Mouse (Mus musculus) embryonic facial prominence, embryonic 13.5 days (tissue): Measurements from ENCODE around the gene Dennd6a. TPM values are rescaled to one million over a fixed set of nuclear protein-coding genes. Genes with fewer than 3 reads are reported as not detected.
"Not testable (repeated sequence)": the region's sequence is repeated elsewhere in the genome, so short reads cannot be mapped to it uniquely, and the experiment has no call there.

Experiments
- ATAC-seq: fragments of 200-750 bp; cut with Nextera tagmentation; 2 replicates; pipeline ENCODE4 v1.8.0; 2017; ENCODE audit warnings: low read depth; ENCODE audit not compliant: insufficient number of reproducible peaks, insufficient read depth, low FRiP score, low TSS enrichment
- H3K27ac ChIP-seq: fragments of 300-500 bp; sonication (generic); 2 replicates; pipeline ENCODE4 v1.5.1; 2015; ENCODE audit warnings: moderate library complexity, mild to moderate bottlenecking, inconsistent platforms
- H3K27me3 ChIP-seq: fragments of 300-500 bp; sonication (generic); 2 replicates; pipeline ENCODE4 v1.6.1; 2015; ENCODE audit warnings: mild to moderate bottlenecking, inconsistent platforms
- H3K36me3 ChIP-seq: fragments of 300-500 bp; sonication (generic); 2 replicates; pipeline ENCODE4 v1.6.1; 2015; ENCODE audit warnings: mild to moderate bottlenecking, inconsistent platforms
- H3K4me1 ChIP-seq: fragments of 300-500 bp; sonication (generic); 2 replicates; pipeline ENCODE4 v1.6.1; 2015; ENCODE audit warnings: inconsistent platforms
- H3K4me2 ChIP-seq: fragments of 300-500 bp; sonication (generic); 2 replicates; pipeline ENCODE4 v1.6.1; 2015; ENCODE audit warnings: moderate library complexity, mild to moderate bottlenecking, inconsistent platforms
- H3K4me3 ChIP-seq: fragments of 300-500 bp; sonication (generic); 2 replicates; pipeline ENCODE4 v1.5.1; 2015; ENCODE audit warnings: mild to moderate bottlenecking, inconsistent platforms
- H3K9ac ChIP-seq: fragments of 300-500 bp; sonication (generic); 2 replicates; pipeline ENCODE4 v1.6.1; 2015; ENCODE audit warnings: mild to moderate bottlenecking, inconsistent platforms
- H3K9me3 ChIP-seq: fragments of 300-500 bp; sonication (generic); 2 replicates; pipeline ENCODE4 v1.6.1; 2016; ENCODE audit warnings: inconsistent platforms
- WGBS: fragments of 180-500 bp; shearing (Covaris S2); methylation state at CpG from one replicate; pipeline ENCODE4 v1.1.7; 2015; ENCODE audit warnings: mixed read lengths; 5-methylcytosine and 5-hydroxymethylcytosine counted together
- polyA plus RNA-seq: library from polyadenylated mRNA; unstranded; fragments of >200 nt; fragmentation: Nextera tagmentation; extraction: Ambion mirVana; gene quantifications from 2 replicates; pipeline ENCODE4 v1.2.1, GENCODE M21; 2015

The Dennd6a gene
- polyA plus RNA-seq, 1 experiment from 2014 or later = 34.3 TPM

GRCm38 (mm10) chr14:26658178-26658577, 84.5 kb downstream of the Dennd6a start:
- Histone ChIP-seq H3K4me1 (no peaks in the 10 kb centered on the region), H3K4me2 (no peak overlapping the region), H3K27ac (no peak overlapping the region), H3K9ac (no peak overlapping the region), H3K27me3 (no peaks in the 10 kb centered on the region), H3K4me3 (no peak overlapping the region), H3K9me3 (no peaks in the 10 kb centered on the region), H3K36me3 (peaks cover 43% of the 10 kb centered on the region)
- no peak for ATAC-seq

- H3K27ac ChIP-seq = no peak overlapping the region
- WGBS = 100% methylated on average over 1 of the region's 1 CpGs
These were observed 86.6 kb downstream of the Dennd6a start for GRCm38 (mm10) chr14:26660233-26660632.

GRCm38 (mm10) chr14:26662016-26662415, 88.4 kb downstream of the Dennd6a start:
- Histone ChIP-seq H3K9ac (no peak overlapping the region), H3K4me2 (no peak overlapping the region), H3K27me3 (no peaks in the 10 kb centered on the region), H3K27ac (no peak overlapping the region), H3K36me3 (peaks cover 29% of the 10 kb centered on the region), H3K4me1 (peaks cover 7% of the 10 kb centered on the region), H3K9me3 (no peaks in the 10 kb centered on the region), H3K4me3 (no peak overlapping the region)
- ATAC-seq = no peak
- WGBS = 86% methylated on average over 3 of the region's 3 CpGs

More at GRCm38 (mm10) chr14:26660233-26660632, 86.6 kb downstream of the Dennd6a start:
- Histone ChIP-seq H3K4me3 (no peak overlapping the region), H3K9me3 (no peaks in the 10 kb centered on the region), H3K4me2 (no peak overlapping the region), H3K27me3 (no peaks in the 10 kb centered on the region), H3K36me3 (peaks cover 34% of the 10 kb centered on the region), H3K4me1 (no peaks in the 10 kb centered on the region), H3K9ac (no peak overlapping the region)
- ATAC-seq = no peak

GRCm38 (mm10) chr14:26662488-26662887, 88.8 kb downstream of the Dennd6a start:
- no peak overlapping the region for H3K27ac ChIP-seq
- no peak overlapping the region for H3K4me2 ChIP-seq
- WGBS = 79% methylated on average over 2 of the region's 2 CpGs
- no peak overlapping the region for H3K4me3 ChIP-seq
- H3K4me1 ChIP-seq = peaks cover 10% of the 10 kb centered on the region
- H3K36me3 ChIP-seq = peaks cover 26% of the 10 kb centered on the region
- H3K9me3 ChIP-seq = no peaks in the 10 kb centered on the region
- no peaks in the 10 kb centered on the region for H3K27me3 ChIP-seq
- H3K9ac ChIP-seq = no peak overlapping the region
- ATAC-seq = no peak

GRCm38 (mm10) chr14:26663851-26664250, 90.2 kb downstream of the Dennd6a start:
- peaks cover 19% of the 10 kb centered on the region for H3K4me1 ChIP-seq
- no peak for ATAC-seq
- H3K4me2 ChIP-seq = no peak overlapping the region
- H3K27ac ChIP-seq = no peak overlapping the region
- WGBS = 90% methylated on average over 2 of the region's 2 CpGs
- peaks cover 18% of the 10 kb centered on the region for H3K36me3 ChIP-seq
- H3K4me3 ChIP-seq = no peak overlapping the region
- no peak overlapping the region for H3K9ac ChIP-seq
- no peaks in the 10 kb centered on the region for H3K27me3 ChIP-seq
- H3K9me3 ChIP-seq = no peaks in the 10 kb centered on the region

GRCm38 (mm10) chr14:26667991-26668370, 94.3 kb downstream of the Dennd6a start:
- peak overlapping the region; percentile 98 for H3K4me2 ChIP-seq
- ATAC-seq = no peak
- peak overlapping the region; percentile 97 for H3K4me3 ChIP-seq
- H3K27ac ChIP-seq = no peak overlapping the region
- peaks cover 18% of the 10 kb centered on the region for H3K36me3 ChIP-seq
- peaks cover 23% of the 10 kb centered on the region for H3K4me1 ChIP-seq
- no peaks in the 10 kb centered on the region for H3K9me3 ChIP-seq
- no peaks in the 10 kb centered on the region for H3K27me3 ChIP-seq
- peak overlapping the region; percentile 91 for H3K9ac ChIP-seq
- WGBS = 16% methylated on average over 6 of the region's 6 CpGs

- Histone ChIP-seq H3K9ac (peak overlapping the region; percentile 91), H3K9me3 (no peaks in the 10 kb centered on the region), H3K4me2 (peak overlapping the region; percentile 98), H3K4me1 (peaks cover 23% of the 10 kb centered on the region), H3K27ac (peak overlapping the region; percentile 88), H3K36me3 (peaks cover 16% of the 10 kb centered on the region), H3K4me3 (peak overlapping the region; percentile 97), H3K27me3 (no peaks in the 10 kb centered on the region)
- ATAC-seq = no peak; the same call in 1 of the 2 replicates
- under 1% methylated on average over 73 of the region's 73 CpGs for WGBS
These were observed 95.0 kb downstream of the Dennd6a start for GRCm38 (mm10) chr14:26668371-26669291.

GRCm38 (mm10) chr14:26669292-26670073, 95.8 kb downstream of the Dennd6a start, which contains the start of gene Pde12:
Gene Pde12, minus strand, starts transcription at chr14:26669883.
- peak within 1 kb of the TSS; percentile 88 for H3K27ac ChIP-seq
- peaks cover 23% of the 10 kb centered on the region for H3K4me1 ChIP-seq
- peak; percentile 79 for ATAC-seq
- no peaks in the 10 kb centered on the region for H3K9me3 ChIP-seq
- peak within 1 kb of the TSS; percentile 98 for H3K4me2 ChIP-seq
- peaks cover 15% of the 10 kb centered on the region for H3K36me3 ChIP-seq
- H3K9ac ChIP-seq = peak within 1 kb of the TSS; percentile 91
- H3K27me3 ChIP-seq = no peaks in the 10 kb centered on the region
- H3K4me3 ChIP-seq = peak within 1 kb of the TSS; percentile 97
- WGBS = under 1% methylated on average over 70 of the region's 70 CpGs

GRCm38 (mm10) chr14:26670964-26671363, 97.3 kb downstream of the Dennd6a start:
- H3K4me3 ChIP-seq = no peak overlapping the region
- ATAC-seq = no peak

GRCm38 (mm10) chr14:26671870-26672615, 98.4 kb downstream of the Dennd6a start:
- not testable (repeated sequence) for H3K27me3 ChIP-seq, H3K4me2 ChIP-seq, H3K36me3 ChIP-seq, H3K9ac ChIP-seq, ATAC-seq, H3K27ac ChIP-seq, H3K4me3 ChIP-seq, H3K9me3 ChIP-seq
- WGBS = 62% methylated on average over 17 of the region's 17 CpGs
- H3K4me1 ChIP-seq = peaks cover 16% of the 10 kb centered on the region

More at GRCm38 (mm10) chr14:26670964-26671363, 97.3 kb downstream of the Dennd6a start:
- Histone ChIP-seq H3K27ac (no peak overlapping the region), H3K27me3 (peaks cover 3% of the 10 kb centered on the region; the same call in 1 of the 2 replicates), H3K36me3 (peaks cover 2% of the 10 kb centered on the region; the same call in 1 of the 2 replicates), H3K4me1 (peaks cover 23% of the 10 kb centered on the region), H3K4me2 (no peak overlapping the region), H3K9me3 (no peaks in the 10 kb centered on the region), H3K9ac (no peak overlapping the region)
